Mouse (Mus musculus): ENCODE measurements around the gene Dhx38. TPM values are rescaled to one million over a fixed set of nuclear protein-coding genes. Genes with fewer than 3 reads are reported as not detected.
A peak's percentile ranks its signal among the peaks of the same experiment; 100 is the strongest.

Gene Dhx38
- polyA plus RNA-seq (2015; fragmentation: Nextera tagmentation; extraction: Ambion mirVana) = 27.6 and 29.2 TPM in 2 replicates

- peaks cover 40% of the 10 kb centered on the region for H3K36me3 ChIP-seq
- peak within 1 kb of the TSS; percentile 96 for H3K4me2 ChIP-seq (replicated peaks)
- peak within 1 kb of the TSS; percentile 95 for H3K9ac ChIP-seq
- peak within 1 kb of the TSS; percentile 94 for H3K4me3 ChIP-seq
- H3K27ac ChIP-seq = peak within 1 kb of the TSS; percentile 92
- H3K9me3 ChIP-seq = no peaks in the 10 kb centered on the region
- H3K27me3 ChIP-seq = no peaks in the 10 kb centered on the region
- under 1% methylated on average over 52 of the region's 52 CpGs for WGBS
- peak; percentile 100 for ATAC-seq (ENCODE audit: low FRiP score, low read depth)
- peaks cover 15% of the 10 kb centered on the region for H3K4me1 ChIP-seq
Observed at GRCm38 (mm10) chr8:109565498-109566333, at the start of gene Dhx38, which contains the start of gene Txnl4b. Gene Dhx38, minus strand, starts transcription at chr8:109565861. Gene Txnl4b, plus strand, starts transcription at chr8:109565892.

DNA sequence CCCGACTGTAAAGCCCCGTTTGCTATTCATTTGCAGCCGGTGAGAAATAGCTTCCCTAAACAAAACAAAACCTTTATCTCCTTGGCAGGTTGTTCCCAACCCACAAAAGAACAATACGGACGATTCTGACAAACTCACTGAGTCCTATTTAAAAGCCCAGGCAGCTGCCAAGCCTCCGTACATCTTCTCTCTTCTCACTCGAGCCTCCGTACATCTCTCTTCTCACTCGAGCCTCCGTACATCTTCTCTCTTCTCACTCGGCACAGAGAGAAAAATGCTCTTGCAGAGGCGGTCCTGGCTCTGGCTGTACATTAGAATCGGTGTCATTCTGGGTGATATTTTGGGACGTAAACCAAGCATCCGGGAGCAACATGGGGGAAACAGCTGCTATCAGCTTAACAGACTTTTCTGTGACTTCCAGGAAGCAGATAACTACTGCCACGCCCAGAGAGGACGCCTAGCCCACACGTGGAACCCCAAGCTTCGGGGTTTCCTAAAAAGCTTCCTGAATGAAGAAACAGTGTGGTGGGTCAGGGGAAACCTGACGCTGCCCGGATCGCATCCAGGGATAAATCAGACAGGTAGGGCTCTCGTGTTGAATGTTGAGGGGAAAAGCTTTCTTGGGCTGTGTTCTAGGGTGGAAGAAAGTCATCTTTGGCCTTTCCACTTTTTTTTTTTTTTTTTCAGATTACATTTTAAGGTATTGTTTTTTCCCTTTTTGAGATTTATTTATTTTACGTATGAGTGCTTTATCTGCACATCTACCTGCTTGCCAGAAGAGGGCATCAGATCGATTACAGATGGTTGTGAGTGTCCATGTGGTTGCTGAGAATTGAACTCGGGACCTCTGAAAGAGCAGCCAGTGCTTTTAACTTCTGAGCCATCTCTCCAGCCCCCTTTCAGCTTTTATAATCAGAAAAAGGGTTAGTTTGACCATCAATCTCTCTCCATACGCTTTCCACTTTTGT is 48.9 kb upstream of the Dhx38 start, which contains the start of gene Pkd1l3:
TSS of gene Pkd1l3 (plus strand) at position 275 of the 968 bp plus-strand sequence.
- ATAC-seq (ENCODE audit: low FRiP score, low read depth) = no peak
- Histone ChIP-seq H3K36me3 (no peaks in the 10 kb centered on the region), H3K4me2 (replicated peaks) (0 out of 2 replicates have a peak within 1 kb of the TSS, but pooled peaks have one; percentile 17), H3K9me3 (no peaks in the 10 kb centered on the region), H3K9ac (no peak within 1 kb of the TSS), H3K4me1 (no peaks in the 10 kb centered on the region), H3K27me3 (no peaks in the 10 kb centered on the region), H3K27ac (no peak within 1 kb of the TSS), H3K4me3 (no peak within 1 kb of the TSS)
- WGBS = 61% methylated on average over 27 of the region's 27 CpGs

DNA sequence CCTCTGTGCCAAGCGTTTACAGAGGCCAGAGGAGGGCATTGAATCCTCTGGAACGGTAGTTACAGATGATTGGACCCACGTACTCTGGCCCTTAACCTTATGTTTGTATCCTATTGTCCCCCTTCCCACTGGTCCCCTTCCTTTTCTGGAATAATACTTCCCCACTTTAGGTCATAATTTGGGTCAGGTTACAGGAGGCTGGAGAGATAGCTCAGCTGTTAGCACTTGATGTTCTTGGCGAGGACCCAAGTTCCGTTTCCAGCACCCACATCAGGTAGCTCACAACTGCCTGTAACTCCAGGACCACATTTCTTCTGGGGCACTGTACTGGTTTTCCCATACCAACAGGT is 43.5 kb upstream of the Dhx38 start:
- peak overlapping the region; percentile 84 for H3K4me2 ChIP-seq (replicated peaks)
- WGBS = 13% methylated on average over 5 of the region's 5 CpGs
- peaks cover 12% of the 10 kb centered on the region for H3K36me3 ChIP-seq
- no peak for ATAC-seq (ENCODE audit: low FRiP score, low read depth)
- peaks cover 16% of the 10 kb centered on the region for H3K4me1 ChIP-seq
- peak overlapping the region; percentile 63 for H3K4me3 ChIP-seq
- H3K9ac ChIP-seq = peak overlapping the region; percentile 70
- no peaks in the 10 kb centered on the region for H3K27me3 ChIP-seq
- H3K9me3 ChIP-seq = no peaks in the 10 kb centered on the region
- 0 out of 2 replicates have a peak overlapping the region, but pooled peaks have one; percentile 93 for H3K27ac ChIP-seq

DNA sequence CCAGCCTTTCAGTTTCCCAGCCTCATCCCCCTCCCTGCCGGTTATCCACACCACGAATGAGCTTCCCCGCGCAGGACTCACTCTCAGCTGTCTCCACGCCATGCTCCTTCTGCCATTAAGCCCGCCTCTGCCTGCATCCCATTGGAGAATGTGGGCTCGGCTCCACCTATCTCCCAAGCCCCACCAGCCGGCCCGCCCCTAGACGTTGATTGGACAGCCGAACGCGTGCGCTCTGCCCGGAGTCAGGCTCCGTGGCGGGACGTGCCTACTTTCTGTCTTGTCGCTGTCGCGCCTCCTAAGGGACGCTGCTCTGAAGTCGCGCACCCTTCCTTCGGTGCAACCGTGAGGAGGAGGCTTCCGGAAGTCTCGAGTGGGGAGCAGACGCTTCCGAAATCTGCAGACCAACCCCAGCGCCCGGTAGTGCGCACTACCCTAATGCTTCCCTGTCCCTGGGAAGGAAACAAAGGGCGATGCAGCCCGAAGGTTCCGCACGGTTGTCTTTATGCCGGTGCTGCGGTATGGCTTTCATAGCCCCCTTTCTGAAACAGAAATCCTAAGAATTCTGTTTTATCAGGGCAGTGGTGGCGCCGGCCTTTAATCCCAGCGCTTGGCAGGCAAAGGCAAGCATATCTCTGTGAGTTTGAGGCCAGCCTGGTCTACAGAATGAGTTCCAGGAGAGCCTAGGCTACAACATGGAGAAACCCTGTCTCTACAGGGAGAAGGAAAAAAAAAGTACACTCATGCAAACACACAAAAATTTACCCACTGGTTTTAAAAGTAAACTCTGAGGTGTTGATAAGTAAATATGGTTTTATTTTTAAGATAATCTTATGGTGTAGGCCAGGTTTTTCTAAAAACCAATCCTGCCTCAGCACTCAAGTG is 42.9 kb upstream of the Dhx38 start, which contains the start of gene Dhodh:
TSS of gene Dhodh (minus strand) at position 403 of the 882 bp plus-strand sequence.
- H3K4me3 ChIP-seq = peak within 1 kb of the TSS; percentile 63

DNA sequence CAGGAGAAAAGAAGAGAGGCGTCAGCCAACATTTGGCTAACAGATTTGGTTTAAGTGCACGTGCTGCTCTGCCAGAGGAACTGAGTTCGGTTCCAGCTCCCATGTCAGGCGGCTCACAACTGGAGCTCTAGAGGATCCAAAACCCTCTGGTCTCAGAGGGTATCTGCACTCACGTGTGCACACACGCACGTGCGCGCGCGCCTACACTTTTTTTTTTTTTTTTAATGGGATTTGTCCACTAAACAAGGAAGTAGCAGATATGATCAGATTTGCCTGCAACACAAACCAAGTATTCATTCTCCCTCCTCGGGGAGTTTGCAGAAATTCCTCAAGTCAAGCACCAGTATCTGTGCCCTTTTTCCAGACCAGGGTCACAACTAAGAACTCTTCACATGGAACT is 42.0 kb upstream of the Dhx38 start:
- no peaks in the 10 kb centered on the region for H3K27me3 ChIP-seq
- H3K9ac ChIP-seq = peak overlapping the region; percentile 70
- peaks cover 16% of the 10 kb centered on the region for H3K4me1 ChIP-seq
- peak overlapping the region; percentile 93; the same call in 1 of the 2 replicates for H3K27ac ChIP-seq
- peaks cover 27% of the 10 kb centered on the region for H3K36me3 ChIP-seq
- peak overlapping the region; percentile 63 for H3K4me3 ChIP-seq
- 13% methylated on average over 12 of the region's 12 CpGs for WGBS
- no peak for ATAC-seq (ENCODE audit: low FRiP score, low read depth)
- peak overlapping the region; percentile 84 for H3K4me2 ChIP-seq (replicated peaks)
- H3K9me3 ChIP-seq = no peaks in the 10 kb centered on the region

More for the DNA sequence above, 42.9 kb upstream of the Dhx38 start, which contains the start of gene Dhodh:
- Histone ChIP-seq H3K27me3 (no peaks in the 10 kb centered on the region), H3K9me3 (no peaks in the 10 kb centered on the region), H3K36me3 (peaks cover 18% of the 10 kb centered on the region), H3K4me1 (peaks cover 16% of the 10 kb centered on the region), H3K27ac (peak within 1 kb of the TSS; percentile 93), H3K9ac (peak within 1 kb of the TSS; percentile 70), H3K4me2 (replicated peaks) (peak within 1 kb of the TSS; percentile 84)
- peak; percentile 99 for ATAC-seq (ENCODE audit: low FRiP score, low read depth)
- WGBS = under 1% methylated on average over 42 of the region's 42 CpGs

GRCm38 (mm10) chr8:109606725-109607124 is 41.1 kb upstream of the Dhx38 start:
- Histone ChIP-seq H3K4me3 (no peak overlapping the region), H3K27me3 (no peaks in the 10 kb centered on the region), H3K4me2 (replicated peaks) (no peak overlapping the region), H3K4me1 (peaks cover 16% of the 10 kb centered on the region), H3K9ac (no peak overlapping the region), H3K36me3 (peaks cover 35% of the 10 kb centered on the region), H3K9me3 (no peaks in the 10 kb centered on the region), H3K27ac (no peak overlapping the region)
- ATAC-seq (ENCODE audit: low FRiP score, low read depth) = no peak
- 74% methylated on average over 2 of the region's 2 CpGs for WGBS

- no peak overlapping the region for H3K4me2 ChIP-seq (replicated peaks)
- H3K9me3 ChIP-seq = no peaks in the 10 kb centered on the region
- no peak for ATAC-seq (ENCODE audit: low FRiP score, low read depth)
- no peak overlapping the region for H3K4me3 ChIP-seq
- no peaks in the 10 kb centered on the region for H3K27me3 ChIP-seq
- H3K36me3 ChIP-seq = peaks cover 75% of the 10 kb centered on the region
- no peaks in the 10 kb centered on the region for H3K4me1 ChIP-seq
- no peak overlapping the region for H3K27ac ChIP-seq
- no peak overlapping the region for H3K9ac ChIP-seq
- 51% methylated on average over 8 of the region's 8 CpGs for WGBS
Observed at GRCm38 (mm10) chr8:109595854-109596253, 30.2 kb upstream of the Dhx38 start.

DNA sequence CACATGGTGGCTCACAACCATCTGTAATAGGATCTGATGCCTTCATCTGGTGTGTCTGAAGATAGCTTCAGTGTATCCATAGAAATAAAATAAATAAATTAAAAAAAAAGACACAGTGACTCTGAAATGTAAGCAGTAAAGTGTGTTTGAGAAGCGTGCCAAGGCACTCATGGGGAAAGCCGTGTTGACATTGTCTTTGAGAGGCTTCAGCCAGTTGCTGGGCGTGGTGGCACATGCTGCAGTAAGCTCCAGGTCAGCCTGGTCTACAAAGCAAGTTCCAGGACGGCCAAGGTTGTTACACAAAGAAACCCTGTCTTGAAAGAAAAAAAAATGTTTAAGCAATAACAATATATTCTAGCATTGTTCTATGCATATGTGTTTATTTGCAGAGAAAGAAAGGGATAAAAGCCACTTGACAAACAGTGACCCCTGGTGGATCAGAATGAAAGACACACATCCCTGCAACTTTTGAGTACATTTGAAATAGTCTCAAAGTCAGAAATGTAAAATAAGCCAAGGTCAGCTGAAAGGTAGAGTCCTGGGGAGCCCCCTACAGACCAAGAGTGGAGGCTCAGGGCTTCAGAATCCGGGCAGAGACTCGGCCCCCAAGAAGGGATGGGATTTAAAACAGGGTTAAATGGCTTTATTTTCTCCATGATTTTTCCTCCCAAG is 27.6 kb upstream of the Dhx38 start:
- H3K9me3 ChIP-seq = no peaks in the 10 kb centered on the region
- no peak for ATAC-seq (ENCODE audit: low FRiP score, low read depth)
- WGBS = 79% methylated on average over 6 of the region's 6 CpGs
- peaks cover 54% of the 10 kb centered on the region for H3K36me3 ChIP-seq
- H3K27me3 ChIP-seq = no peaks in the 10 kb centered on the region
- no peak overlapping the region for H3K4me3 ChIP-seq
- no peak overlapping the region for H3K27ac ChIP-seq
- H3K4me1 ChIP-seq = no peaks in the 10 kb centered on the region
- no peak overlapping the region for H3K4me2 ChIP-seq (replicated peaks)
- H3K9ac ChIP-seq = no peak overlapping the region

GRCm38 (mm10) chr8:109592164-109592563 is 26.5 kb upstream of the Dhx38 start:
- no peak for ATAC-seq (ENCODE audit: low FRiP score, low read depth)
- WGBS = 93% methylated on average over 5 of the region's 5 CpGs
- peaks cover 52% of the 10 kb centered on the region for H3K36me3 ChIP-seq

DNA sequence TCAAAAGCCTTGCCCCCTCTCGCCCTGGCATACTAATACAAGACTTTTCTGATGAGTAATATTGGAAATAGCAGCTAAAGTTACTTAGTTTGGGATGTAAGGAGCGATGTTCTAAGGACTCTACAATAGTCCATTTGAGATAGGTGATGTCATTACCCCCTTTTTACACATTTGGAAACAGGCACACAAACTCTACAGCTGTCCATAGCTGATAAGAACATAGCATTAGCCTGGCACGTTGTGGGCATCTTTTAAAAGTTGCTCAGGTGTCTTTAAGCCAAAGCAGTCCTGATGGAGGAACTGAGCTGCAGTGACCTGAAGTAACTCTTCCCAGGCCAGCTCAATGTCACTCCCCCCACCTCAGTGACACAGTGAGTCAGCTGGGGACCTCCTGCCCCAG is 25.7 kb upstream of the Dhx38 start:
- H3K9me3 ChIP-seq = no peaks in the 10 kb centered on the region
- H3K36me3 ChIP-seq = peaks cover 46% of the 10 kb centered on the region
- no peaks in the 10 kb centered on the region for H3K4me1 ChIP-seq
- H3K27me3 ChIP-seq = no peaks in the 10 kb centered on the region
- H3K4me2 ChIP-seq (replicated peaks) = no peak overlapping the region
- 83% methylated on average over 3 of the region's 3 CpGs for WGBS
- no peak overlapping the region for H3K4me3 ChIP-seq
- ATAC-seq (ENCODE audit: low FRiP score, low read depth) = no peak
- no peak overlapping the region for H3K9ac ChIP-seq
- no peak overlapping the region for H3K27ac ChIP-seq

More at GRCm38 (mm10) chr8:109592164-109592563, 26.5 kb upstream of the Dhx38 start:
- Histone ChIP-seq H3K27ac (no peak overlapping the region), H3K4me2 (replicated peaks) (no peak overlapping the region), H3K9ac (no peak overlapping the region), H3K9me3 (no peaks in the 10 kb centered on the region), H3K4me1 (no peaks in the 10 kb centered on the region), H3K27me3 (no peaks in the 10 kb centered on the region), H3K4me3 (no peak overlapping the region)

All from limb, embryonic 13.5 days (tissue).